Mouse (Mus musculus) B cell, adult (primary cell): Measurements from ENCODE around the gene Rbp3. TPM values are rescaled to one million over a fixed set of nuclear protein-coding genes. Genes with fewer than 3 reads are reported as not detected.

ENCODE experiments used
- total RNA-seq: library from RNA; stranded (reverse); gene quantifications from 4 replicates; pipeline ENCODE4 v1.2.4, GENCODE M21; 2023; ENCODE audit not compliant: inconsistent age

Rbp3 gene
- total RNA-seq, result not detected in 4 replicates

DNA sequence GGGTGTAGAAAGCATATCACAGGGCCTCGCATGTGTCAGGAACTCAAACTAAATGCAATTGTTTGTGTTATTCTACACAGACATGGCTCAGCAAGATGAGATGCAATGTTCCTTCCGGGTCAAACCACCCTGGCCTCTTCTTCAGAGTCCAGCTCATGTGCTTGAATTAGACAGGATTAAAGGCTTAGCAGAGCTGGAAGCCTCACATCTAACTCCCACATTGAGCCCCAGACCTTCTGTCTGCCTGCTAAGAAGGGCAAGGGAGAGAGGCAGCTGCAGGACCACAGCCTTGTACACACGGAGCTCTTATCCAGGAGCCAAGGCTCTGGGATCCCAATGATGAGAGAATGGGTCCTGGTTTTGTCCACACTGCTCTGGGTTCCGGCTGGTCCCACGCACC lies at the start of gene Rbp3:
Gene Rbp3 (plus strand): TSS at position 243 of the 400 bp plus-strand sequence.

DNA sequence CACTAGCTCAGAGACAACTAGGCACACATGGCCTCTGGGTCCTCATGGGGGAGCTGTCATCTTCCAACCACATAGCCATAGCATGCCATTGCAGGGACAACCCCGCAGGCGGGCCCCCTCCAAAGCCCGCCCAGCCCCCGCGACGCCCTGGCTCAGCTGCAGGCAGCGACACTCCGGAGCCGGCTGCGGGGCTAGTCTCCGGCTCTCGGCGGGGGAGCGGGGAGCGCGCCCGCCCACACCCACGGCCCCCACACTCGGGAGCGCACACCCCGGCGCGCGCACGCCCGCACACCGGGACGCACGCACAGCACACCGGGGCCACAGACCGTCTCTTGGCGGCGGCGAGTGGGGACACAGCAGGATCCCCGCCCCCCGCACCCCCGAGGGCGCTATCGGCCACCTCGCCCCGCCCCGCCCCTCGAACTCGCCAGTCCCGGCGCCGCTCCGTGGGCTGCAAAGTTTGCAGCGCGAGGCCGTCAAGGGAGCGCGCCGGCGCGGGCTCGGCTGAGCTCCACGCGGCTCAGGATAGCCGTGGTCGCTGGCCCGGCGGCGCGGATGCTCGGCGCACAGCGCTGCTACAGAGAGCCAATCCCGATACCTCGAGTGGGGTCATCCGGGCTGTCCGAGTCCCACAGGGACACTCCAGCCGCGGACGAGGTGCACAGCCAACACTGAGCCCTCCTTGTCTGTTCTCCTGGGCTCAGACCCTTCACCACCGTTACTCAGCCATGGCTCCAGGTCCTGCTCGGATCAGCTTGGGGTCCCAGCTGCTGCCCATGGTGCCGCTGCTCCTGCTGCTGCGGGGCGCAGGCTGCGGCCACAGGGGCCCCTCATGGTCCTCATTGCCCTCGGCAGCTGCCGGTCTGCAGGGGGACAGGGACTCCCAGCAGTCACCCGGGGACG lies 30.4 kb upstream of the Rbp3 start, which contains the start of gene Gdf10:
Gene Gdf10 (plus strand): TSS at position 420 of the 903 bp plus-strand sequence.

DNA sequence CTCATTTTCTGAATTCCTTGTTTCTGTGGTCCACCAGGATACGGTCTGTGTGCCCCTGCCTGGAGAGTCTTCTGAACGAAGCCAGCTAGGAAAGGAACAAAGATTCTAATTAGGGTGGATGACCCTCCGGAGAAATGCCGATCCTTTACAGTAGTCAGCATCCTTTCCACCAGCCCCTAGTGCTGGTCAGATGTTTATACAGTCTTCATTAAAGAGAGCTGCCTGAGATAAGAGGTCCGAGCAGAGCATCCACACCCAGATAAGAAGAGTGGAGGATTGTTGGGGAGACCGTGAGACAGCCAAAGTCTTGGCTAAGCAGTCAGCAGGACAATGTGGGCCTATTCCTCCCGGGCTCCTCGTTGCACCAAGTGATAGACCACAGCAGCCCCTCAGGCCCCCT lies 13.1 kb upstream of the Rbp3 start, which contains the start of gene Gdf2:
Gene Gdf2 (plus strand): TSS at position 301 of the 400 bp plus-strand sequence.

DNA sequence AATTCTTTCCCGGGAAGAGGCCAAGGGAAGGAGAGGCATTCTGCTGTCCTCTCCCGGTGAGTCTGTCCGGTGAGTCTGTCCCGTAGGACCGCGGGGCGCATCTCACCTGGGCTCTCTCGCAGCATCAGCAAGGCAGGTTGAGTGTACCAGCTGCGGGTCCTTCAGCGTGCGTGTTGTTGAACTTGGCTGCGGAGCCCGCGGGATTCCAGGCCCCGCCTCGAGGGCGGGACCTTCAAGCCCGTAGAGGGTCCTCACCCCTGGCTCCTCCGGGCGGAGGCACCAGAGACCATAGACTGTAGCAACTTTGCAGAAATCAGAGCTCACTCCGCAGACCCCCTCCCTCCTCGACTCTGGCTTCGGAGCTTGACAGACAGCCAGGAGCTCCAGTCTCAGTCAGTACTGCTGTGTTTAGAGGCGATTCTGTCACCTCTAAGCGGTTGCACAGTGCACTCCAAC lies 24.8 kb downstream of the Rbp3 start, which contains the start of gene Zfp488:
Gene Zfp488 (minus strand): TSS at position 161 of the 456 bp plus-strand sequence.

Other genes starting within 250 kb of the Rbp3 start
- gene Gdf10, start 30.4 kb upstream of the Rbp3 start, total RNA-seq, result not detected in 4 replicates
- gene Gdf2, start 13.0 kb upstream of the Rbp3 start, total RNA-seq, result not detected in 4 replicates
- 0.16 to 0.35 TPM (median 0.27 TPM) in 4 replicates for gene Zfp488, start 24.8 kb downstream of the Rbp3 start, total RNA-seq
- gene Gm30083, start 61.2 kb downstream of the Rbp3 start, total RNA-seq, result not detected in 4 replicates
- not detected in 4 replicates for gene Gm5460, start 62.8 kb downstream of the Rbp3 start, total RNA-seq
- not detected in 4 replicates for gene Antxrl, start 98.7 kb downstream of the Rbp3 start, total RNA-seq
- 0.42 TPM in 1 of 4 replicates, not detected in the others for gene Anxa8, start 132.0 kb downstream of the Rbp3 start, total RNA-seq
- gene A630023A22Rik, start 148.8 kb downstream of the Rbp3 start, total RNA-seq, result not detected in 4 replicates
- not detected in 4 replicates for gene Npy4r, start 198.5 kb downstream of the Rbp3 start, total RNA-seq
- gene Gprin2, start 247.7 kb downstream of the Rbp3 start, total RNA-seq, result not detected in 4 replicates